Mouse (Mus musculus): ENCODE data around the gene Glrx3. TPM values are rescaled to one million over a fixed set of nuclear protein-coding genes. Genes with fewer than 3 reads are reported as not detected.

Gene Glrx3
- polyA plus RNA-seq, 1 experiment from 2014 or later, result 257 TPM

DNA sequence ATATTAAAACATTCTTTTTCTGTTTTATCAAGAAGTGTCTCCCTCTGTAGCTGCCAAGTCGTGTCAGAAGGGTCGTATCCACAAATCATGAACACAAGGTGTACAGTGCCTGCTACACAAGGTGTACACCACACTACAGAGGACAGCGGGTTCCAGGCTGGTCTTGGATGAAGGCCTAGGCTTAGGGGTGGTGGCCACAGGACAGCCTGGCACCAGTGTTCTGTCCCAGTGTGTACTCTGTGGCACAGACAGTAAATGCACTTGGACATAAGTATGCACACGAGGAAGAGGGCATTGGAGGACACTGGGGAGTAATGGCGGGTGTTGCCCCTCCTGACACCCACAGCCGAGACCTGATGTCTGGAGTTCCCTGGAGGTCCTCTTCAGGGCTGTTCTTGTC is 34.7 kb downstream of the Glrx3 start:
- Histone ChIP-seq H3K9ac (no peak overlapping the region), H3K4me1 (ENCODE audit: insufficient read depth) (no peaks in the 10 kb centered on the region), H3K9me3 (ENCODE audit: low read depth, low read length) (no peaks in the 10 kb centered on the region), H3K27ac (ENCODE audit: low read depth) (no peak overlapping the region), H3K4me2 (no peak overlapping the region), H3K27me3 (ENCODE audit: insufficient read depth, low read length) (no peaks in the 10 kb centered on the region), H3K4me3 (ENCODE audit: low read depth, low read length) (no peak overlapping the region), H3K36me3 (ENCODE audit: insufficient read depth) (peaks cover 16% of the 10 kb centered on the region)
- WGBS, result 76% methylated on average over 6 of the region's 6 CpGs
- ATAC-seq (ENCODE audit: insufficient read depth), result peak; percentile 55; the same call in 1 of the 2 replicates
- DNase-seq, result no peak
- no peak for TF ChIP-seq CTCF (IDR thresholded peaks at IDR 0.05; ENCODE audit: low read depth)

GRCm38 (mm10) chr7:137477950-137478620 is 40.7 kb downstream of the Glrx3 start:
- Histone ChIP-seq H3K27ac (ENCODE audit: low read depth) (no peak overlapping the region), H3K4me3 (ENCODE audit: low read depth, low read length) (0 out of 2 replicates have a peak overlapping the region, but pooled peaks have one; percentile 3)

DNA sequence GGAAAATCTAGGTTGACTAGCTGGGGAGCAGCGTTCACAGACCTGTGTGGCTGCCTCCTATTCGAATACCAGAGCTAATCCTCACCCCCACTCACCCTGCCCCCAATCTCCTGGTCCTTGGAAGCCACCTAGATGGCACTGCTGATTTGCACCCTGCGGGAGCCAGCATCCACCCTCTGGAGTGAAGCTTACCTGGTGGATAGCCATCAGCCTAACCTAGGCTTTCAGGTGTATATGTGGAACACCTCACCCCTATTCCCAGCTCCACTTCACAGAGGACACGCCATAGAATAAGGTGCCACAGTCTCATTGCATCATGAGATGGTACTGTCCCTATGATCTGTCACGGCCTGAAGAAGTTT is 41.2 kb downstream of the Glrx3 start:
- peaks cover 7% of the 10 kb centered on the region; the same call in 1 of the 2 replicates for H3K27me3 ChIP-seq (ENCODE audit: insufficient read depth, low read length)
- H3K4me1 ChIP-seq (ENCODE audit: insufficient read depth), result no peaks in the 10 kb centered on the region
- ATAC-seq (ENCODE audit: insufficient read depth), result peak; percentile 62
- H3K4me3 ChIP-seq (ENCODE audit: low read depth, low read length), result 0 out of 2 replicates have a peak overlapping the region, but pooled peaks have one; percentile 3
- no peak for DNase-seq
- H3K9me3 ChIP-seq (ENCODE audit: low read depth, low read length), result no peaks in the 10 kb centered on the region
- TF ChIP-seq CTCF (IDR thresholded peaks at IDR 0.05; ENCODE audit: low read depth), result no peak
- H3K9ac ChIP-seq, result no peak overlapping the region
- WGBS, result 27% methylated on average over 5 of the region's 5 CpGs
- no peak overlapping the region for H3K27ac ChIP-seq (ENCODE audit: low read depth)
- H3K4me2 ChIP-seq, result peak overlapping the region; percentile 54
- no peaks in the 10 kb centered on the region for H3K36me3 ChIP-seq (ENCODE audit: insufficient read depth)

More at GRCm38 (mm10) chr7:137477950-137478620, 40.7 kb downstream of the Glrx3 start:
- no peaks in the 10 kb centered on the region for H3K4me1 ChIP-seq (ENCODE audit: insufficient read depth)
- peak overlapping the region; percentile 54 for H3K4me2 ChIP-seq
- DNase-seq, result peak; percentile 97
- H3K27me3 ChIP-seq (ENCODE audit: insufficient read depth, low read length), result peaks cover 7% of the 10 kb centered on the region; the same call in 1 of the 2 replicates
- ATAC-seq (ENCODE audit: insufficient read depth), result peak; percentile 92
- H3K9me3 ChIP-seq (ENCODE audit: low read depth, low read length), result no peaks in the 10 kb centered on the region
- WGBS, result 14% methylated on average over 30 of the region's 30 CpGs
- peak; percentile 100 for TF ChIP-seq CTCF (IDR thresholded peaks at IDR 0.05; ENCODE audit: low read depth)
- no peak overlapping the region for H3K9ac ChIP-seq
- H3K36me3 ChIP-seq (ENCODE audit: insufficient read depth), result no peaks in the 10 kb centered on the region

GRCm38 (mm10) chr7:137480839-137481238 is 43.4 kb downstream of the Glrx3 start:
- H3K27ac ChIP-seq (ENCODE audit: low read depth), result no peak overlapping the region
- H3K4me2 ChIP-seq, result no peak overlapping the region
- H3K4me3 ChIP-seq (ENCODE audit: low read depth, low read length), result no peak overlapping the region
- 63% methylated on average over 6 of the region's 6 CpGs for WGBS
- H3K9me3 ChIP-seq (ENCODE audit: low read depth, low read length), result no peaks in the 10 kb centered on the region
- ATAC-seq (ENCODE audit: insufficient read depth), result no peak
- H3K9ac ChIP-seq, result no peak overlapping the region
- TF ChIP-seq CTCF (IDR thresholded peaks at IDR 0.05; ENCODE audit: low read depth), result no peak
- H3K27me3 ChIP-seq (ENCODE audit: insufficient read depth, low read length), result peaks cover 7% of the 10 kb centered on the region; the same call in 1 of the 2 replicates
- no peak for DNase-seq
- H3K36me3 ChIP-seq (ENCODE audit: insufficient read depth), result no peaks in the 10 kb centered on the region
- no peaks in the 10 kb centered on the region for H3K4me1 ChIP-seq (ENCODE audit: insufficient read depth)

GRCm38 (mm10) chr7:137483987-137484386 is 46.6 kb downstream of the Glrx3 start:
- Histone ChIP-seq H3K4me3 (ENCODE audit: low read depth, low read length) (no peak overlapping the region), H3K4me2 (no peak overlapping the region), H3K9ac (no peak overlapping the region), H3K9me3 (ENCODE audit: low read depth, low read length) (no peaks in the 10 kb centered on the region), H3K4me1 (ENCODE audit: insufficient read depth) (no peaks in the 10 kb centered on the region), H3K27me3 (ENCODE audit: insufficient read depth, low read length) (no peaks in the 10 kb centered on the region), H3K36me3 (ENCODE audit: insufficient read depth) (no peaks in the 10 kb centered on the region), H3K27ac (ENCODE audit: low read depth) (no peak overlapping the region)
- no peak for TF ChIP-seq CTCF (IDR thresholded peaks at IDR 0.05; ENCODE audit: low read depth)
- ATAC-seq (ENCODE audit: insufficient read depth) (no peak), DNase-seq (no peak)
- 76% methylated on average over 11 of the region's 11 CpGs for WGBS

DNA sequence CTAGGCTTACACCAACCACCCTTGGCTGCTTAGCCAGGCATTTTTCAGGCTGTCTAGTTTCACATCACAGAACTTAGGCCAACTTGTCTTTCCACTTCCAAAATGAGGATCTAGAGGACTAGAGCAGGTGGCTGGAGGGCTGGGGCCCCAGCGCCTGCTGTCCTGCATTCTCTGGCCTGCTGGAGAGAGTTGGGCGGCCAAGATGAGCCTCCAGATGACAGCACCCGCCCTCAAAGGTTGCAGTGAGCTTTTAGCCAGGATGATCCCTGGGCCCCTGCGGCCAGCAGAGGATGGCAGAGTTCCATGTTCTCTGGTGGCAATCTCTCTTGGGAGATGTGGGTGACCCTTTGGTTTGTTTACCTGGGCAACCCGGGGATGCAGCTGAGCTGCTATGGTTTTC is 51.0 kb downstream of the Glrx3 start:
- no peak overlapping the region for H3K27ac ChIP-seq (ENCODE audit: low read depth)
- ATAC-seq (ENCODE audit: insufficient read depth) (no peak), DNase-seq (no peak)
- no peak overlapping the region for H3K9ac ChIP-seq
- TF ChIP-seq CTCF (IDR thresholded peaks at IDR 0.05; ENCODE audit: low read depth), result no peak
- no peak overlapping the region for H3K4me3 ChIP-seq (ENCODE audit: low read depth, low read length)
- no peaks in the 10 kb centered on the region for H3K36me3 ChIP-seq (ENCODE audit: insufficient read depth)
- H3K4me1 ChIP-seq (ENCODE audit: insufficient read depth), result no peaks in the 10 kb centered on the region
- no peaks in the 10 kb centered on the region for H3K27me3 ChIP-seq (ENCODE audit: insufficient read depth, low read length)
- WGBS, result 61% methylated on average over 5 of the region's 5 CpGs
- no peak overlapping the region for H3K4me2 ChIP-seq
- H3K9me3 ChIP-seq (ENCODE audit: low read depth, low read length), result no peaks in the 10 kb centered on the region

DNA sequence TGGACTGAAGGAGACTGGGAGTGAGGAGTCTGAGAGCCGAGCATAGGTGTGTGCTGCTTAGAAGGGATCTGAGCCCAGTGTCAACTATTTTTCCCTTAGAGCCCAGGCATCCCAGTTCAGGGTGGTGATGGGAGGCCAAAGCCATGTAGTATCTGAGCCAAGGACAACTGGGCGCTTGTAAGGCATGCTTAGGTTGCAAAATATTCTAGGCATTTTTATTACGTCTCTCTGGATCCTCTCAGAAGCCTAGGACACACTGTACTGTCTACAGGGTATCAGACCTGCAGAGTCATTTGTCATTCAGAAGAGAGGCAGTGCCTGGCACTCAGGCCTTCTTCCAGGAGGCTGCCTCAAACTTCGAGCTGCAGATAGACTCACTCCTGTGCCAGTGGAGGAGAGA is 53.3 kb downstream of the Glrx3 start:
- no peaks in the 10 kb centered on the region for H3K27me3 ChIP-seq (ENCODE audit: insufficient read depth, low read length)
- no peak overlapping the region for H3K9ac ChIP-seq
- WGBS, result 46% methylated on average over 4 of the region's 4 CpGs
- TF ChIP-seq CTCF (IDR thresholded peaks at IDR 0.05; ENCODE audit: low read depth), result no peak
- H3K4me1 ChIP-seq (ENCODE audit: insufficient read depth), result no peaks in the 10 kb centered on the region
- no peak for DNase-seq
- no peak overlapping the region for H3K4me3 ChIP-seq (ENCODE audit: low read depth, low read length)
- H3K4me2 ChIP-seq, result no peak overlapping the region
- ATAC-seq (ENCODE audit: insufficient read depth), result no peak
- H3K36me3 ChIP-seq (ENCODE audit: insufficient read depth), result no peaks in the 10 kb centered on the region
- H3K27ac ChIP-seq (ENCODE audit: low read depth), result no peak overlapping the region
- no peaks in the 10 kb centered on the region for H3K9me3 ChIP-seq (ENCODE audit: low read depth, low read length)
